Mouse (Mus musculus) frontal cortex, postnatal 25 days (tissue): Measurements from ENCODE around the gene Nlrp9a.
"Not testable (repeated sequence)": the region's sequence is repeated elsewhere in the genome, so short reads cannot be mapped to it uniquely, and the experiment has no call there.

Experiments
- DNase-seq, 2 experiments: peaks; one replicate each; pipeline ENCODE4 v3.0.0; 2022; ENCODE audit warnings: low spot score in 2 of 2

Nlrp9a gene

GRCm38 (mm10) chr7:26534723-26535122 is at the start of gene Nlrp9a:
Gene Nlrp9a, plus strand, starts transcription at chr7:26535023.
- DNase-seq: not testable (repeated sequence)

GRCm38 (mm10) chr7:26489514-26489913 is 45.3 kb upstream of the Nlrp9a start:
- DNase-seq: not testable (repeated sequence)

GRCm38 (mm10) chr7:26589077-26589476 is 54.3 kb downstream of the Nlrp9a start:
- no peak for DNase-seq

GRCm38 (mm10) chr7:26589774-26590173 is 55.0 kb downstream of the Nlrp9a start:
- DNase-seq: no peak

- not testable (repeated sequence) for DNase-seq
Observed at GRCm38 (mm10) chr7:26618364-26618763, 83.5 kb downstream of the Nlrp9a start, which contains the start of gene Vmn1r185. Gene Vmn1r185, minus strand, starts transcription at chr7:26618464.
